Mouse (Mus musculus) left cerebral cortex, adult 11 months (tissue): ENCODE results near the gene Tfdp1.
A peak's percentile ranks its signal among the peaks of the same experiment; 100 is the strongest.

Experiments used
- DNase-seq: peaks from one replicate; pipeline ENCODE4 v3.0.0; 2022; ENCODE audit warnings: low spot score

Gene Tfdp1

DNA sequence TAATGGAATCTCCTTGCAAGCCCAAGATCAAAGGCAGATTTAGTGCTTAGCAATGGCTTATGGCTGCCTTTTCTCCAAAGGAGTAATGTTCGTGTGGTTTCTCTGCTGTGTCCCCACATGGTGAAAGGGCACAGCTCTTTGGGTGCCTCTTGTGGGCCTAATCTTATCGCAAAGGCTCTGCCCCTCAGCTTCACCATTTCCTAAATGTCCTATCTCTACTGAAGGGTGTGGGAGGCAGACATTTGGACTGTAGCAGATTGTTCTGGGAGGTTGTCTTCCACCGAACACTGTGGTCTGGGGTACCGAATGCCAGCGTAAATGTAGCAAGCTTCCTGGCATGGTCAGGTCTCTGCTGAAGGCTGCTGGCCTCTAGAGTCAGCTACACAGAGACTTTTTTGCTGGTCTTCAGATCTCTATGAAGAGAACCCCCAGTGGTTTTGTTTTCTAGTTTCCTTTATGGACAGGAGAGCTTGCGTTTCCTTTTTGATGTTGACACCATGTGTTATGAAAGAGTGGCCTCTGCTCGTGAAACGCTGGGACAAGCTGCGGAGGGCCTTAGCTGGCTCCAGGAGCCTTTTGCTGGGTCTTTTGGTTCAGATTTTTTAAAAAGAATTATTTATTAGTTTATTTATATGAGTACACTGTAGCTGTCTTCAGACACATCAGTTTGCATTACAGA, 14.7 kb downstream of the Tfdp1 start:
- no peak for DNase-seq

DNA sequence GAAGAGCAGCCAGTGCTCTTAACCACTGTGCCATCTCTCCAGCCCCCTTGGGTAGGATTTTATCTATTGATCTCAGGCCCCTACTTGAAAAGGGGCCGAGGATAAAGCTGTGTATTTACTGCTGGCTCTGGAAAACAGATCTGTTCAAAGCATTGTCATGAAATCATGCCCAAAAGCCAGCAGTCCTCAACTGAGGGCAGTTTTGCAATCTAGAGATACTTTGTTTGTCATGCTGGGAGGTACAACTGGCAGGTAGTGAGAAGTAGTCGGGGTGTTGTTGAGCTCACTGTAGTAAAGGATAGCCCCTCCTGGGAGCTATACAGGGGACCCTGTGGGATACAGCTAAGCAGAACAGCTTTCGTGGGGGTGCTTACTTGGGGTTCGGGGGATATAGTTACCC, 15.3 kb downstream of the Tfdp1 start:
- no peak for DNase-seq

DNA sequence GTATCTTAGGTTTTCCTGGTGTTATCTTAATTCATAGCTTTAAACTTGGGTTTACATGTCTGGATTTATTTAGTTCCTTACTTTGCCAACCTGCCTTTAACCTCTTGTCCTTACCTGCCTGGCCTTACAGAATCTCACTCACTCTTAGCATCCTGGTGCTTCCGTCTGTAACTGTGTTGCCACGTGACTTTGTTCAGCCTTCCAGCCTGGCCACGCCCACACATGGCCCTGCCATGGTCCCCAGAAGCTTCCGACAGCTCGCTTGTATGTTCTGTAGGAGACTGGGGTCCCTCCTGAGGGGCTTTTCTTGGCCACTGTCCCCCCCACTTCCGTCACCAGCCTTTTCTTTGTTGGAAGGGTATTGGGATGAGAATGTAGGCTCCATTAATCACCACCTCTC, 17.7 kb downstream of the Tfdp1 start:
- DNase-seq, result no peak

DNA sequence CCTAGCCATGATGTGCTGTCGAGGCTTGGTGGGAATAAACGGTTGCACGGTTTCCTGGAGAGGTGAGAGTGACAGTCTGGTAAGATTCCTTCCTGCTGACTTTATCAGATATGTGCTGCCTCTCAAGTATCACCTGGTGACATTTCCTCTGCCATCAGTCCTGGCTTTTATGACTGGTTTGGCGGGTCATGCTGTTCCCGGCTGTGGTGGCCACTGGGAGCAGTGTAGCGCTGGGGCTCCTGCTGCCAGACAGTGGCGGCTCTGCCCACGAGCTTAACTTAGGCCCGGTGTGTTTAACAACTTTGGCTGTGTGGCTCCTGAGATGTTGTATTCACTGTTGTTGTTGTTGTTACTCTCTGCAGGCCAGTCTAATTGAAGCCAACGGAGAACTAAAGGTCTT, 18.1 kb downstream of the Tfdp1 start:
- DNase-seq, result no peak

DNA sequence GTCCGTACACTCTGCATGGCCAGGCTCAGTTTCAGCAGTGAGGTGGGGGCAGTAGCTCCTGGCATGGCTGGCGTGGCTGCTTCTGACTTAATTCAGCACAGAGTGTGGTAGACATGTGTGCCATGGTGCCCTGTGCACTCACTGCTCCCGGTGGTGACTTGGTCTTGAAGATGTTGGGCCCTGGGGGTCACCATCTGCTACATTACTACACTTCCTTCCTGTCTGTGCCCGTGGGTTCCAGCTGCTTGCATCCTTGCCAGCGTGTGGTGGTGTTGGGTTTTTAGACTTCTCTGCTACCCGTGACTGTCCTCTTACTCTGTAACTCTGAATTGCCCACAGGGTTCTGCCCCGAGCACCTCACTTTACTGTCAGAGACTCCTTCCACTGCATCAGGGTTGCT, 21.7 kb downstream of the Tfdp1 start:
- DNase-seq, result no peak

DNA sequence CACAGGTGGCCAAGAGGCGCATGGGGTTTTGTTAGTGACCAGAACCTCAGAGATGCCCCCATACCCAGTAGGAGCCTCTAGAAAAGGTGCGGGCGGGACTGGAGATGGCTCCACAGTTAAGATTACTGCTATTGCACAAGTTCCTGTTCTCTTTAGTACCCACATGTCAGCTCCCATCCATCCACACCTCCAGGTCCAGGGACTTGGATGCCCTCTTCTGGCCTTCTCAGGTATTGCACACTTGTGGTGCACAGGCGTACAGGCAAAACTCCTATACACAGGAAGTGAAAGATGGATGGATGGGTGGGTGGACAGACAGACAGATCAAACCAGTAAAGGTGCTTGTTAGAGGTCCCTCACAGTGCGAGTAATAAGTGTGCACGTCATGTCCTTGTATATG, 23.3 kb downstream of the Tfdp1 start:
- no peak for DNase-seq

DNA sequence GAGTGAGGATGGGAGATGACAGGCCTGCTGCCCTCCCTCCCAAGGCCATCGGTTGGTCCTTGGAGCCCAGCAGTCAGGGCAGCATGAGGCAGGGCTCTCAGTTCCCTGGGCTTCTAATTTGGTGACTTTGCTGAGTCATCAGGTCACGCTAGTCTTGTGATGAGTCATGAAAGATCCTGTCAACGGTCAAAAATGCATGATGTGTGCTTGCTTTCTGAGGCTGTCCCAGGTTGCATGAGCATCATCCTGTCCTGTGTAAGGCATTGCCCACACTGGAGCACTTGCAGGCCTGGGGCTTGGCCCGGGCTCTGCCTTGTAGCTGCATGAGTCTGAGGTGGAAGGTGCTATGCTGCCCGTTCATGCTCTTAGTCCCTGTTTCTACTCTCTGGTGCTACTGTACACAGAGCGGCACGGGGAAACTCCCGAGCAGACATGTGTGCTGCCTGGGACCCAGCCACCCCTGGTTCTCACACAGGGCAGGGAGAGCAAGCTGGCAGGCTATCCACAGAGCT, 34.7 kb downstream of the Tfdp1 start:
- no peak for DNase-seq

DNA sequence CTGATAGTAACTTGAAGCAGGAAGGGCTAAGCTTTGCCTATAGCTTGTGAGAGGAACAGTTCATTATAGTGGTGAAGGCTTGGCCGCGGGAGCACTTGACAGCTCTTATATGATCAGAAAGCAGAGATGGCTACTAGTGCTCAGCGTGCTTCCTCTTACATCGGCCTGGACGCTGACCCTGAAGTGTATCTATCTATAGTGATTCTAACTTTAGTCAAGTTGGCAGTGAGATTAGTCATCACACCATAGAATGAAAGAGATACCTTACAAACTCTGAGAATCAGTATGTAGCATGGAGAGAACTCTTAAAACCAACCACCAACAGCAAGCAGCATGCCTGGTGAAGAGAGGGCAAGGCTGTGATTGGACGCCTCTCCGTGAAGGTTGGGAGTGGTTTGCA, 43.1 kb downstream of the Tfdp1 start:
- no peak for DNase-seq

DNA sequence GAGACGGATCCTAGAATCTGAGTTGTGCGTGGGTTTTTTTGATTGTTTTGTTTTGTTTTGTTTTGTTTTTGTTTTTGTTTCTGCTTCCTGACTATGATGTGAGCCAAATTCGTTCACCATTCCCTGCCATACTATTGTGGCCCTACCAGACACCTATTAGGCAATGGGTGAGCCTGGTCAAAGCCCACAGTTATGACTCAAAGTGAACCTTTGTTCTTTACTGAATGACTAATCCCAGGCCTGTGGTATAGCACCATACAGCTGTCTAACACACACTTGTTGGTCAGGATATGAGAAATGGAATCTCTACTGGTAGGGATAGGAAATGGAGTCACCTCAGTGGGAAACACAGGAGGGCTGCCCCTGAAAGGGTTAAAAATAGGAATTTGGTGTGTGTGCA, 44.0 kb downstream of the Tfdp1 start:
- no peak for DNase-seq

DNA sequence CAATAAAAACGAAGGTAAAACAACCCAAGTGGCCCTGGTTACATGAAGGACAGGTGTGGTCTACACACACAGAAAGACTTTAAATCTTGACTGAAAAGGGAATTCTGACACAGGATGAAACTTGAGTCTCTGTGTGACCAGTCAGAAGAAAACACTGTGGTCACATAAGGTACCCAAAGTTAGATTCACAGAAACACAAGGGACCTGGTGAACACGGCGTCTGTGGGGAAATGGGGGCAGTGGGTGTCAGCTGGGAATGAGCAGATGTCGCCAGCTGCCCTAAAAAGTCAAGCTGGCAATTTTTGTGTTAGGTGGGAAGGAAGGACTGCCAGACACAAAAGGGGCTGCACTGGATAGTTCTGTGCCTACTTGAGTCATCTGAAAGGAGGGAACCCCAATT, 44.4 kb downstream of the Tfdp1 start:
- DNase-seq, result no peak

DNA sequence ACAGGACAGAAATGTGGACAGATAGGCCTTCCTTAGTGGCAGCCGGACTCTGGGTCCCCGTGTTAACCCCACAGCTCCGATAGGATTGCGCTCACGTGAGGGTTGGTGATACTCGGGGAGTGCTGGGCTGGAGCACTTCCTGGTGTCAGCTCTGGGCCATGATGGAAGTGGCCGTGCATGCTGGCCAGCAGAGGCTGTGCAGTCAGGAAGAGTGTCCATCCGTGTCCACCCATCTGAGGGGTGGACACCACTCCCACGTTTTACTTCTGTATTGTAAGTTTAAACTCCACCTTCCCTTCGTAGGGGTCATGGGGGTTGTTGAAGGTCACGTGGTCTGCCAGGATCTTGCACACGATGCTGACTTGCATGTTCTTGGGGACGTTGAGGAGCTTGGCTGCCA, 47.8 kb downstream of the Tfdp1 start:
- DNase-seq, result no peak

DNA sequence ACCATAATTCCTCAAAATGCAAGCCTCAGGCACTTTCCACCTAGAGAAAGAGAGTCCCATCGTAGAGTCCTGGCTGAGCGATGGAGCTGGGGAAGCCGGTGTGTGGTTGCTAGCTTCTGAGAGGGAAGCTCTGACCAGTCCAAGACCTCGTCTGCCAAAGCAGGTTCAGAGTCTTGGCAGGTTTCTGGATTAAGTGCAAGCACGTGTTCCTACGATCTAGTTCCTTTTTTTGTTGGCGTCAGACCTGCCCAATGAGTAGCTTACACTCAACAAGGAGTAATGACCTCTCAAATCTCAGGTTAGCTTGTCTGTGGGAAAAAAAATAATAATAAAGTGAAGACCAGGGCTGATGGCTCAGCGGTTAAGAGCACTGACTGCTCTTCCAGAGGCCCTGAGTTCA, 49.2 kb downstream of the Tfdp1 start:
- DNase-seq, result no peak

DNA sequence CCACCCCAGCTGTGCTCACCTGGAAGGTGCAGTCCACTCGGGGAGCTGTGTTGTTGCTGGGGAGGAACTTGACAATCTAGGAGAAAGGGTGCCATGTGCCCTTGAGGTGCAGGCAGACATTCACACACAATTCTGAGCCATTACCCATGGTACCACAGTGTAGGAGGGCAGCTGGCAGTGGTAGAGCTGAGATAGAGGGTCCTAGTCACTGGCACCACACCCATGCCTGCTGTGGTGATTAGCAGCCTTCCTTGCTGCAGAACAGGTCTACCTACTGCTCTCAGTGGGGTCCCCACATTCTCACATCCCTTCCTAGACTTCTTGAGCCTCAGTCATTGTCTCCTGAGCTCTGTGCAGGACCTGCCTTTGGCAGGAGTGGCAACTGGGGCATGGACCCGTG, 50.2 kb downstream of the Tfdp1 start:
- DNase-seq, result no peak

DNA sequence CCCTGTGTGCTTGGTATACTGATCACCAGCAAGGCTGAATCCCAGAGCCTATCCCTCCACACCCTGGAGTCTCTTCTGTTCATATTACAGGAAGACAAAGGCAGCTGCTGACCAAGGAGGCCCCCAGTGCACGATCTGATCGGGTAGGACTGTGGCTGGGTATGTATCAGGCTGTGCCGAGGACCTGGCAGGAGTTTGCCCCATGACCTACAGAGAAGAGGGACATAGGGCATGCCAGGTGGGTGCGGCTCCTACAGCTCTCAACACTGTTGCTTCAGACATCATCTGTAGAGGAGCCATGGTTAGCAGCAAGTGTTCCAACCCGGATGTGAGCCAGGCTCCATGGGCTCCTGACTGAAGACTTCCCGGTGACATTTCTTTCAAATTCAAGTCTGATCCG, 55.3 kb downstream of the Tfdp1 start:
- no peak for DNase-seq

DNA sequence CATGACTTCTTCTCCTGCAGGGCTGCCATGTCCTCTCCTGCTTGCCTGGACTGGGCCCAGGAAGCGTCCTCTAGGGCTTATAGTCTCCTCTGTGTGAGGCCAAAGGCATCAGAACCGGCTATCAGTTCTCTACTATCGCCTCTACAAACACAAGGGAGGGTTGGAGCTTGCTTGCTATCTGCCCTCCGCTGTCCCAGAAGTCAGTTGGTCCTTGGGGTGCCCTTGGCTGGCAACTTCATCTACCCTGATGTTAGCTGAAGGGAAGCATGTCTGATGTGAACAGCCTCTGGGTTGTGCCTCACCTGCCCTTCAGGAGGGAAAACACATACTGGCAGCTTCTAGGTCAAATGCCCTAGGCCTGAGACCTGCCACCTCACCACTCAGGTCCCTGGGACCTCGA, 58.2 kb downstream of the Tfdp1 start, which contains the start of gene Atp4b:
Atp4b (minus strand) TSS at position 101 of the 400 bp plus-strand sequence.
- DNase-seq, result no peak

DNA sequence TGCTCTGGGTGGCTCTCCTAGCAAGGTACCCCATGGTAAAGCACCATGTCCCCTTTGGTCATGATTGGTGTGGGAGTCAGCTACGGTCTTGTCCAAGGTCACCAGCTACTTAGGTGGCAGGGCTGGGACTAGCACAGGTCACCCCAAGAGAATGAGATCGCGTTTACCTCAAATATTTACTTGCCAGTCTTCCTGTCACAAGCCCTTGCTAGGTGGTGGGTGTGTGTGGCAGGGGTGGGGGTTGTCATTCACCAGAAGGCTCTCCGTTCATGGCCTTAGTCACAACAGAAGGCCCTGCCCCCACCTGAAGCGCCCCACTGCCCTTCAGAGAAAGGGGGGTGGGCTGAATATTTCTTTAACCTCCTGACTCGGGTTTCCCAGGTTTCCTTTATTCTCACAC, 65.0 kb downstream of the Tfdp1 start:
- no peak for DNase-seq

DNA sequence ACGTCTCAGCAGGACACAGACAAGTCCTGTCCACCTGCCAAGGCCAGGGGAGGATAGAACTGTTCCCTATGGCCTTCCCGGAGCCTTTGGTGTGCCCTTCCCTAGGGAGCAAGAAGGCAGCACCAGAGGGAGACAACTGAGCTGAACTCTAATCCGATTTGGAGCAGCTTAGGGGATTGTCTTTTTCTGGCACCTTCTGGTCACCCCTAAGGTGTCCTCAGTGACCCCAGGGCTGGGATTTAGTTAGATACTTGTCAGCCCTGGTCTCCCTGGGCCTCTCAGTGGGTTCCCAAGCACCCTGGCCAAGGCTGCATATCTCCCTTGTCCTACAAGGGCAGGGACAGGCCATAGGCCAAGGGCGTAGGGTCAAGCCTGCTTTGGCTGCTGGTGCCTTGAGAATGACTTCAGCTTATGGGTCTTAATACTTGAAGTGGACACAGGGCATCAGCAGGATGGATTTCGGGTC, 66.1 kb downstream of the Tfdp1 start, which contains the start of gene Grk1:
Grk1 (plus strand) TSS at position 416 of the 466 bp plus-strand sequence.
- no peak for DNase-seq

DNA sequence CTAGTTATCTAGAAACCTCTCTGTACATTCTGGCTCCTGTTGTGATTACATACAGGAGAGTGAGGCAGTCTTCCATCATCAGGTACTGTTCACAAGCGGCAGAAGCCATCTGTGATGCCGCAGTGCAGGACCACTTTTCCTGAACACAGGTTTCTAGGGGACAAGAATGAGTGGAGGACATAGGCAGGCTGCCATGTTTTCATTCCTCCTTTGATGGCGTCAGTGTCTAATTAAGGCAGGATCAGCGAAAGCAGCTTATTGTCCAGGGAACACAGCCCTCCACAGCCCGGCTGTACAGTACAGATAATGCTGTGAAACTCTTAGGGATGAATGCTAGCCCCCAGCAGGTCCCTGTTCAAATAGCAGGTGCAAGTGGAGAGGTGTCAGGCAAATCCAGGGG, 67.5 kb downstream of the Tfdp1 start:
- no peak for DNase-seq

DNA sequence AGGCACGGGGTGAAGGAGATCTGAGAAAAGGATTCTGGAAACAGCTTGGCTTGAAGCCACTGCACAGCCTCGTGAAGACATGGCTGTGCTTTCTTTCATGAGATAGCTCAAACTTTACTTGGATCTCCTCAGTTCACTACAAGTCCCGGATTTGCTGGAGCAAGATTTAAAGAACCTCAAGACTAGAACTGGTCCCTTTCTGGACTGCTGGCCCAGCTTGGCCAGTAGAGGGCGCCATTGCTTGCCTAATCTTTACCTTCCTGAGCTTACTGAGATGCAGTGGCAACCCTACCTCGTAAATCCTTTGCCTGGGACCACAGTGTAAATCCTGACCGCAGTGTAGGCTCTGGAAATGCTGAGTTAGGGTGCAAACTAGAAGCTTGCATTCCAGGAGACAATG, 73.0 kb downstream of the Tfdp1 start:
- DNase-seq, result peak; percentile 47

DNA sequence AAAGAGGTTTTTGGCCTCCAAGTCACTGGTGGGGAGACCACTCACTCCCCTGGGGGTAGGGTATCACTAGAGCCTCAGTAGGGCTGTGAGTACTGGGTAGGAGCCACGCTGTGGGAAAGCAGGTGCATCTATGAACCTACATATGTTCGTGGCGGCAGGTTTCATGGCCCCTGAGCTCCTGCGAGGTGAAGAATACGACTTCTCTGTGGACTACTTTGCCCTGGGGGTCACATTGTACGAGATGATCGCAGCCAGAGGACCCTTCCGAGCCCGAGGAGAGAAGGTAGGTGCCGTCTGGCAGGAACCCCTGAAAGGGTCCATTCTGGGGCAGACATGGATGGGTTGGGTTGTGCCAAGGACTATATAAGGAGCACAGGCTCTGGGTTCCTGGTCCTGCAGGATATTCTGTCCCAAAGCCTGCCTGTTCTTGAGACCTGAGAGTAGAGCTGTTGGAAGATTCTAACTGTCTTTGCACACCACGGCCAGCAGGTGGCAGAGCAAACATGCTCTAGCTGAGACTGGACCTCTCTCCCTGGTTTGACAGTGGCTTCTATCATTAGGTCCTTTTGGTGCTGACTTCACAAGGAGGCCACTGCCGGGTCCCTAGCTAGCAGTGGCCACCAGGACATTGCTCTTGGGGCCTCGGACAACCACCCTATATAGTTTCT, 74.5 kb downstream of the Tfdp1 start:
- DNase-seq, result no peak

DNA sequence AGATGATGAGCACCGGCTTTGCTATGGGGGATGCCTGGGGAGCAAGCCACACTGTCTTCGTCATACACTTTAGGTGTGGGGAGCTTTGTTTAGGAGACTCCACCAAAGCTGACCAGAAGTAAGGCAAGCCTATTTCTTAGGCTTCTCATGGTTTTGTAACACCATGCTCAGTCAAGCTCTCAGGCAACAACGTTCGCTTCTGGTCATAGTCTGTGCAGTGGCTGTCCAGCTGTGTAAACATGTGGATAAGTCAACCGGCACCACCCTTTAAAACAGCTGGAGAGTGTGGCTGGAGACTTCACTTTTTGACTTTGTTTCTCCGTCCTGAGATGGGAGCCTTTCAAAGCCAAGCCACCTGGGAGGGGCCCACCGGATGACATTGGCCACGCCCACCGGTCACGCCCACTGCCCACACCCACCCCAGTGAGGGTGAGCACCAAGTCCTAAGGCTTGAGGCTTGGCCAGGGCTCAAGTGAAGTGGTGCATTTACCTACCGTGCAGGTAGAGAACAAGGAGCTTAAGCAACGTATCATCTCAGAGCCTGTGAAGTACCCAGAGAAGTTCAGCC, 75.4 kb downstream of the Tfdp1 start:
- DNase-seq, result no peak

DNA sequence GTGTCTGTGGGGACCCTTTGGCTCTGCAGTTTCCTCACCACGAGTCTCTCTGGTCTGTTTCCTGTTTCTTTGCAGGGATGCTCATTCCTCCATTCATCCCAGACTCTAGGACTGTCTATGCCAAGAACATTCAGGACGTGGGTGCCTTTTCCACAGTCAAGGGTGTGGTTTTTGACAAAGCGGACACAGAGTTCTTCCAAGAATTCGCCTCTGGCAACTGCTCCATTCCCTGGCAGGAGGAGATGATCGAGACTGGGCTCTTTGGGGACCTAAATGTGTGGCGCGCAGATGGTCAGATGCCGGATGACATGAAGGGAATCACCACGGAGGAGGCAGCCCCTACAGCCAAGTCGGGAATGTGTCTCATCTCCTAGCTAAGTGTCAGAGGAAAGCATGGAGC, 77.3 kb downstream of the Tfdp1 start:
- no peak for DNase-seq

DNA sequence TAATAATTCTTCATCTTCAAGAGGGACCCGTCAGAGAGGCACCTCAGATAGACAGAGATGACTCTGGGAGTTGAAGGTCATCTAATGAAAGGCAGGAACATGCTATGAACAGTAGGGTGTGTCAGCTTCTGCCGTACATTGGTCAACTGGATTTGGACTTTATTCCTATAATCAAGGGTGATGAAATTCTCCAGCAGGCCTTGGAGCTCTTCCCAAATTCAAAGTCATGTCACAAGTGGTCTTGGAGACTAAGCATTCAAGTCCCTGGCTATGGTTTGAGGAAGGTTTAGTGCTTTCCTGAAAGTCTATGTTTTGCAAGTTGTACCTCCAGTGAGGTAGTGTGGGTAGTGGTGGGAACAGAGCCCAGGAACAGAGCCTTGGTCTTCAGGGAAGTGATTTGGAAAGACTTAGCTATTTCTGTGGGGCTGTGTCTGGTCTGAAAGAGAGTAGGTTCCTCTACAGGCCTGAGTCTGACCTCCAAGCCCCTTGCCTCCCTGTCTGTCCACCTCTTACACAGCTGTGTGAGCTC, 80.6 kb downstream of the Tfdp1 start:
- DNase-seq, result no peak
